Mouse (Mus musculus) cerebellum, adult 11 months (tissue): ENCODE results near the gene Krt88.

Source experiments
- DNase-seq: peaks from one replicate; pipeline ENCODE4 v3.0.0; 2022

The Krt88 gene

GRCm38 (mm10) chr15:101479007-101479665 lies 31.6 kb downstream of the Krt88 start:
- DNase-seq = peak; percentile 10

DNA sequence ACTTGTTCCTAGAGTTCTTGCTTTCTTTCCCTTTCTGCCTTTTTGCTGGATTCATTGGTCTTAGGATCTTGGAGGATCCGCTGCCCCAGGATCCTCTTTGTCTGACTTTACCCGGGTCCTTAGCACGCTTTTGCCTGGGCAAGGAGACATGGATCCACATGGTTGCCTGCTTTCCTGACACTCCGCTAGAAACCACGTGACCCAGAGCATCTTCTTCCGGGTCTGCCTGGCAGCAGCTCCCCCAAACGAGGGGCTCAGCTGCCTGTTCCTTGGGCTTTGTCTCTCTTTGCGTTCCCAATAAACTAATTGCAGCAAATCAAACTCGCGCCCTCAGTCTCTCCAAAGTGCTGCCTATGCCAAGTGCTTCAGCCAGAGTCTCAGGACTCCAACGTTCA lies 32.1 kb downstream of the Krt88 start:
- no peak for DNase-seq

- no peak for DNase-seq
Observed at GRCm38 (mm10) chr15:101482056-101482455, 34.5 kb downstream of the Krt88 start.

DNA sequence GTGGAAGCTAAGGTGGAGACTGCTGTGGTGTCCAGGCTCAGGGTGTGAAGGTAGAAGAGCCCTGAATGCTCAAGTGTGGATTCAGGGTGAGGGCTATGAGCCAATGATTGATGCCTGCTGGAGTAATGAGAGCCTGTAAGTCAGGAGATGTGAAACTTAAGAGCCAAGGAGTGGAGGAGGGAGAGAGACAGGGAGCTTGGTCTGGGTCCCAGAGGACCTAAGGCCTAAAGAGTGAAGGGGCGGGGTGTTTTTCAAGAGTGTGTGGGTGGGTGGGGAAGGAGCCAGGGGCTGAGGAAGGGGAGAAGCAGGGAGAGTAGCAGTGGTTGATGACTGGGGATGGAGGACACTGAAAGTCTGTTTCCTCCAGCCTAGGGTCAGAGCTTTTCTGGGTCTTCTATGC lies 36.1 kb downstream of the Krt88 start:
- DNase-seq = no peak

DNA sequence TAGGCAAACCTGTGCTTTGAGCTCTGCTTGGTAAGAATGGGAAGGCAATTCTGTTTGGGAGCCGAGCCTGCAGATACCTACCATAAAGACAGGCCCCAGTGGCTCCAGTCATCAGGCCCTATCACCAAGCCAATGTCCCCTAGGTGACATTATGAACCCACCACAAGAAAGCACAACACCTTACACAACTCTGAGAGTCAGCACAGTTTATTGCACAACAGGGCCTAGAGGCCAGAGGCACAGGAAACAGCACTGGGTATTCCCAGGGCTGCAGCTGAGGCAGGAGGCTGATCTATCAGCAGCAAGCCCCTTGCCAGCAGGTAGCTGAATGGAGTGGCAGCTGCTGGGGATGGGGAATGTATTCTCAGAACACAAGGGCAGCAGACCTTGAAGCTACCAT lies 37.4 kb downstream of the Krt88 start:
- DNase-seq = no peak

DNA sequence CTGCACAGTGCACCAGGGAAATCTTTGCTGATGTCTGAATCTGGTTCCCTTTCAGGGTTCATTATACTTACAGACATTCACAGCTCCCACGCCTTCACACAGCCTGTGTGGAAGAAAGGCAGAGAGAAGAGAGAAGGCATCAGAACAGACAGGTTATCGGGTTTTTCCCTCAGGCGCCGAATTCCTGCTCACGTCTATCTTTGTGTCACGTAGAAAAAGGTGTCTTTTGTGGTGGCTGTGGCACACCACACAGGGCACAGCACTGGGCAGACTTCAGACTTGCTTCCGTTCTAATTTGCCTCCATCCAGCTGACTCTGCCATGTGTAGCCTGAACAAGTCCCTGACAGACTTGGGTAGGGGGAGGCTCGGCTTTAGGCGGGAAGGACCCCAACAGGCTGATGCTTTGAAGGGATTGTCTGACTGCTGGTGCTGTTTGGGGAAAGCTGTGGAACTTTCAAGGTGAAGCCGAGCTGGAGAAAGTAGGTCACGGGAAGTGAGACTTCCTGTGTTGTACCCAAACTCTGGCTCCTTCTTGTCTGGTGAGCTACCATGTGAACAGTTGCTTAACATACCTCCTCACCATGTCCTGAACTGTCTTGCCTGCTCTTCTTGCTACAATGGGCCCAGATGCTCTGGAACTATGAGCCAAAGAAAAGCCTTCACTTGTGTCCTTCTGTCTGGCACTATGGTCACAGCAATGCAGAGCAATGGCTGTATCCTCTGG lies 38.5 kb downstream of the Krt88 start:
- DNase-seq = no peak

- no peak for DNase-seq
Observed at GRCm38 (mm10) chr15:101491431-101491830, 43.9 kb downstream of the Krt88 start, which contains the start of gene Krt83. TSS of gene Krt83 (minus strand) at chr15:101491512.

DNA sequence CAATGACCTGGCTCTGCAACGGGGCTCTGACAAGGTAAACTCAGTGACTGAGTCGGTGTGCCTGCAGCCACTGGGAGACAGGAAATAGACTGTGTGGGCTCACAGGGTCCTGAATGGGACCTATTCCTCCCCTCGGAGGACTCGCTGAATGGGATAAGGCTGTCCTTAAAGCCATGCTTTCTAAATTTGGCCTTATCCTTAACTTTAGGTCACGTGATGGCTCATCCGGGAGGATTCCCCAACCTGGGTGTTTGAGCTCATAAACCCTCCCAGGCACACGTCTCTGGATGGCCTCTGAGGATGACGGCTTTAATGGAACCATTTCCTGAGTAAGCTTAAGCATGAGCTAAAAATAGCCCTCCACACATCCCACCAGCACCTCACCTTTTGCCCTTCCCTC lies 45.2 kb downstream of the Krt88 start:
- DNase-seq = no peak

DNA sequence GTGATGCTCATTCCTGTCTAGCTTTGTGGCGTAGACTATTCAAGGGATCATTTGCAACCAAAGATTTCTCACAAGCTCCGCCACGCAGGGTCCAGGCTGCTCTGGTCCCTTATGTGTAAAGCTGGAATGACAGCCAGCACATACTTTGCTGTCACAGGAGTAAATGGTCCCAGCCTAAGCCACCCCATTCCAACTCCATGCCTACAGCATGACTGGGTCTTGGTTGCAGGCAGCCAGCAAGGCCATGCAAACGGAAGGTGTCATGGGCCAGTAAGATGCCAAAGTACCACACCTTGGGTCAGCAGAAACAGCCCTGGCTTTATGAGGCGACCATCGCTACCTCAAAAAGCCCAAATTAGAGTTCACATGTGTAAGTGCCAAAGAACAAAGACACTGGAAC lies 46.2 kb downstream of the Krt88 start:
- no peak for DNase-seq

DNA sequence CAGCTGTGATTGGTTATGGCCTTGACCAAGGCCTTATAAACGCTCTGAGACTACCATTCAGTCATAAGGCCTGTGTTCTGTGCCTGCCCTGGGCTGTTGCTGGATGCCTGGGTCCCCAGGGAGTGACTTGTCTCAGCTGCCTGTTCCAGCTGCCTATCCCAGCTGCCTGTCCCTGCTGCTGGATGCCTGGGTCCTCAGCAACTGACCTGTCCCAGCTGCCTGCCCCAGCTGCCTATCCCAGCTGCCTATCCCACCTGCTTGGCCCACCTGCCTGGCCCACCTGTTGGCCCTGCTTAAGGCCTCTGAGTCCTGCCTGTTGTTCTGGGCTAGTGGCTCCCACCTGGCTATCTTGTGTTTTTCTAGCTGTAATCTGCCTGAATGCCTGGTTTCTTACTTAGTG lies 46.7 kb downstream of the Krt88 start:
- no peak for DNase-seq

DNA sequence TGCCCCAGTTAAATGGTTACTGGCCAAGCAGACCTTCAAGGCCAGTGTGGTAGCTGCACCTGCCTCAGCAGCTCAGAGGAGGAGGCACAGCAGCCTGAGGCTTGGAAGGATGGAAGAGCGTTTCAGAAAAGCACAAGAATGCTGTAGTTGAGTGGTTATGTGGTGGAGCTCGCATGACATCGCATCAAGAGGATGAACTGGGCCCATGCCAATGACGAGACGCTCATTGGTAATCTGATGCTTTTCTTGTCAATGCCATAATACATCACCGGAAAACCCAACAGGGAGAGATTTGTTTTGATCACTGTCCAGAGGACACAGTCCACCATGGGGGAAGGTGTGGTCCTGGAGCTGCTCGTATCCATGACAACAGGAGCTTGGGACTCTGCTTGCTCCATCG lies 47.7 kb downstream of the Krt88 start:
- DNase-seq = no peak

- no peak for DNase-seq
Observed at GRCm38 (mm10) chr15:101497181-101497580, 49.6 kb downstream of the Krt88 start.
